Mouse (Mus musculus) erythroblast, embryonic 14.5 days (primary cell): ENCODE results near the gene Vegfd. TPM values are rescaled to one million over a fixed set of nuclear protein-coding genes. Genes with fewer than 3 reads are reported as not detected.

Experiments
- H3K27me3 ChIP-seq: 2 replicates; pipeline ENCODE4 v1.6.1; 2012; ENCODE audit warnings: inconsistent platforms; ENCODE audit not compliant: control insufficient read depth
- H3K36me3 ChIP-seq: 2 replicates; pipeline ENCODE4 v1.6.1; 2012; ENCODE audit warnings: mild to moderate bottlenecking, inconsistent platforms; ENCODE audit not compliant: control insufficient read depth
- H3K4me1 ChIP-seq: 2 replicates; pipeline ENCODE4 v1.6.1; 2012; ENCODE audit warnings: inconsistent platforms; ENCODE audit not compliant: control insufficient read depth
- H3K4me3 ChIP-seq: replicated peaks from 2 replicates; pipeline ENCODE3; 2012; ENCODE audit warnings: moderate library complexity, mild to moderate bottlenecking, inconsistent platforms
- H3K9me3 ChIP-seq: 2 replicates; pipeline ENCODE4 v1.6.1; 2012; ENCODE audit warnings: low read length, inconsistent platforms, mixed read lengths; ENCODE audit not compliant: control insufficient read depth
- GATA1 ChIP-seq: IDR thresholded peaks from 2 replicates; pipeline ENCODE4 v1.6.1; 2012; ENCODE audit warnings: low read length, inconsistent platforms, mixed read lengths
- TAL1 ChIP-seq: IDR thresholded peaks from 3 replicates; pipeline ENCODE4 v1.6.1; 2012; ENCODE audit warnings: low read length, inconsistent platforms, mixed read lengths
- polyA plus RNA-seq: library from polyadenylated mRNA; stranded (reverse); fragments of >175 nt; gene quantifications from 2 replicates; pipeline ENCODE4 v1.2.3, GENCODE M21; 2012

Vegfd gene
- polyA plus RNA-seq, 1 experiment: not detected

DNA sequence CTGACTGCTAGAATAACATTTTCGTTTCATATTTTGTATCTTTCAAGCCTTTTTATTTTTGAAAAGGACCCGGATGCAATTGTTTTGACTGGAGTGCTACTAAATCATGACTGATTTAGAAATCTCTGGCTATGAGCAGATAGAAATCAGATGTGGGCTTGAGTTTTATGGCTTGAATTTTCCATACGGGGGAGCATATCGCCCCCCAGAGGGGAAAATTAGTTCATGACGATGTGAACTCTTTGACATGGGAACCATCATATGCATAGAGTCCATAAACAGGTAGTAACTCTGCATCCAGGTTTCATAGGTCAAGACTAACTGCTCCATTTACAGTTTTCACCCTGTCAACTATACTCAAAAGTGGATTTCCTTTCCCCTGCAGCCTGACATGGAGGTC, 1.4 kb downstream of the Vegfd start:
- H3K27me3 ChIP-seq: no peaks in the 10 kb centered on the region
- H3K36me3 ChIP-seq: no peaks in the 10 kb centered on the region
- H3K4me3 ChIP-seq: no peak overlapping the region
- H3K4me1 ChIP-seq: no peaks in the 10 kb centered on the region
- TF ChIP-seq GATA1 (no peak), TAL1 (no peak)
- H3K9me3 ChIP-seq: no peaks in the 10 kb centered on the region

DNA sequence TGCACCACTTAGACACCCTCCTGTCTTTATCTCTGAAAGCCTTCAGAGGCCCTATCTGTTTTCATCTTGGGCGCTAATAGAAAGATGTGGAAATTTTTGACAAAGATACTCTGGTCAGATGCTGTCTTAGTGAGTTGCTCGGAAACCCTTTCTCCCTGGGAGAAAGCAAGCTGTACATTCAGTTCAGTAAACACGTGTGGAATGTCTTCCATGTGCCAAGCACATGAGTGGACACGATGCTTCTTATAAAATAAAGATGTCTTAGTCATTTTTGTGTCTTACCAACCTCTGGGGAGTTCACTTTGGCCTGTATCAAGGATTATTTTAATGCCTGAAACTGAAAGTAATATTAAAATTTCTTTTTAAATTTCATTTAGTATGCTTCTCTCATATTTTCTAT, 6.5 kb downstream of the Vegfd start:
- Histone ChIP-seq H3K27me3 (peaks cover 4% of the 10 kb centered on the region; the same call in 1 of the 2 replicates), H3K4me3 (no peak overlapping the region), H3K36me3 (no peaks in the 10 kb centered on the region), H3K4me1 (peaks cover 8% of the 10 kb centered on the region), H3K9me3 (no peaks in the 10 kb centered on the region; the same call in 1 of the 2 replicates)
- no peak for TF ChIP-seq TAL1
- no peak for TF ChIP-seq GATA1

DNA sequence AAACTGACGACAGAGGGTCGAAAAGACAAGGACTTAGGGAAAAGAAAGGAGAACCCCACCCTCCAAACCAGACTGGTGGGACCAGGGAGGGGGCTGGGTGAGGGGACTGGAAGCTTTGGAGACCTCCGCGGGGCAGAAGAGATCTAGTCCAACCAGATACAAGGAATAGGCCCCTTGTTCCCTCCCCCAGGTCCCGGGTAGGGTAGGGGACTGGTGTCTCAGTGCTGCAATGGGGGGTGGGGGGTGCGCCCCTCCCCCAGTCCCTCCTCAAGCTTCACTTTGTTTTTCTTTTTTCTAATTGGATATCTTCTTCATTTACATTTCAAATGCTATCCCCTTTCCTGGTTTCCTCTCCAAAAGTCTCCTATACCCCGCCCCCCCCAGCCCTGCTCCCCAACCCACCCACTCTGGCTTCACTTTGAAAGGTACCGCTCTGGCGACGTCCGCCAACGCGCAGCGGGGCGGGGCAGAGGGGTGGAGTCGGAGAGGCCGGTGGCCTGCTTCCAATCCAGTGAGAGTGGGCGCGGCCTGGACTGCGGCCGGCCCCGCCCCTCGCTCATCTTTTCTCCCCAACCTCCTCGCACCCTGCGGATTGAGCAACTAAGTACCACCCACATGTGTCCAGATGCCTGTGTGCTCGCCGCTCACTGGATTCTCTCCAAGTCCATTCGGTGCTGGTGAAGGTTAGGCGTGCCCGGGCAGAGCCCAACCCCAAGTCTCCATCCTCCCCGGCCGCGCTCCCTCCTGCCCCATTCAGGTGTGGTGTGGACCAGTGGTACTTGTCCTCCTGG, 8.6 kb downstream of the Vegfd start:
- Histone ChIP-seq H3K27me3 (peaks cover 4% of the 10 kb centered on the region; the same call in 1 of the 2 replicates), H3K9me3 (no peaks in the 10 kb centered on the region; the same call in 1 of the 2 replicates), H3K36me3 (no peaks in the 10 kb centered on the region), H3K4me3 (peak overlapping the region; percentile 31), H3K4me1 (peaks cover 8% of the 10 kb centered on the region)
- TF ChIP-seq GATA1 (no peak), TAL1 (no peak)

DNA sequence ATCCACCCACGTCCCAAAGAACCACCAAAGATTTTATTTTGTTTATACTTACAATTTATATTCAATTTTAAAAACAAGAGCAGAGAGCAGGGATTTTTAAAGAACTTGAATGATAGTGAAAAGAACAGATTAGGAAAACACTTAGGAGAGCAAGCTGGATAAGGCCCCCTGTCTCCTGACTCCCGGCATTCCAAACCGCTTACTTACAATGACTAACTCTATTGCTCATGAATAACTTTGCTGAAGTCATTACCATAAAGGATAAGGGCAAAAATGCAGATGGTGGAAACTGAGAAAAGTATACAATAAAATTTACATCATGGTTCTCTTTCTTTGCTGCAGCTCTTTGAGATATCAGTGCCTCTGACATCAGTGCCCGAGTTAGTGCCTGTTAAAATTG, 20.9 kb downstream of the Vegfd start:
- no peak overlapping the region for H3K4me3 ChIP-seq
- H3K27me3 ChIP-seq: no peaks in the 10 kb centered on the region
- no peaks in the 10 kb centered on the region for H3K4me1 ChIP-seq
- TF ChIP-seq TAL1: no peak
- no peak for TF ChIP-seq GATA1
- no peaks in the 10 kb centered on the region for H3K36me3 ChIP-seq
- H3K9me3 ChIP-seq: no peaks in the 10 kb centered on the region

DNA sequence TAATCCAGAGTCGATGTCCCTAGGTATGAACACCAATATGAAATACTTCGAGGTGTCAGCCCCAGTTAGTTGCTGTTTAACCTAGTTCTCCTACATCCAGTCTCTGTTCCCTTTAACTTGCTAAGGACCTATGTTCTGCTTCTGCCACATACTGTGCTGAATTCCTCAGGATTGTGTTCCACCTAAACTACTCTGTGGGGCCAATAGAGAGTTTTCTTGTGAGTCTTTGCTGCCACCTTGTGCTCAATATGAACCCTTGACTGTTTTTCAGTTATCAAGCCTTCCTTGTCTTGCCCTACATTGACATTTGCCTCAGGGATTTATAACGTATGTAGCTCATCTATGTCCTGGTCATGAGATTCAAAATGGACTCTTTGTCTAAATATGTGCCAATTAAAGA, 25.3 kb downstream of the Vegfd start:
- H3K4me1 ChIP-seq: no peaks in the 10 kb centered on the region
- no peaks in the 10 kb centered on the region for H3K9me3 ChIP-seq
- no peak overlapping the region for H3K4me3 ChIP-seq
- no peak for TF ChIP-seq TAL1
- TF ChIP-seq GATA1: no peak
- H3K27me3 ChIP-seq: no peaks in the 10 kb centered on the region
- H3K36me3 ChIP-seq: no peaks in the 10 kb centered on the region

DNA sequence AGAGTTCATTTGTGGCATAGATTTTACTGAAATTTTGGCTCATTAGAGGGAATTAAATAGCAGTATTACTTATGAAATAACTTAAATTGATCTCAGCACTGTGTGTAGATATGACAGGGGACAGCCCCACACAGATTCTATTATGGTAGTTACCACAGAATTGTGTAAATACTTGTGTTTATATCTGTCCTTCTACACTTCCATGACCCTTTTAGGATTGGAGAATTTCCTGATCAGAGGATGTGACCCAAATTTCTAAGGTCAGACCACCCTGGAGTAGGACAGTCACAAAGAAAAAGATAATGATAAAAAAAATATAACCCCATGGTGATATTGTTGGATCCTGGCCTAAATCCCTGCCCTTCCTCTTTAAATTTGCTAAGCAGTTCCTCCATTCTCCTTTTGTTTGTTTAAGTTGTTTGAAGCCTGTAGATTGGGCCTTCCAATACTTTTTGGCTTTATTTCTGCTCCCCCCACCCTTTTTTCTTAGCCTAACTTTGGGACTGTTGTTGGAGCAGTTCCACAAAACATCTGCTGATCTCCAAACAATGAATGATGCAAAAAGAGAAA, 32.0 kb downstream of the Vegfd start:
- Histone ChIP-seq H3K9me3 (no peaks in the 10 kb centered on the region), H3K4me3 (no peak overlapping the region), H3K36me3 (no peaks in the 10 kb centered on the region), H3K4me1 (no peaks in the 10 kb centered on the region), H3K27me3 (no peaks in the 10 kb centered on the region; the same call in 1 of the 2 replicates)
- TF ChIP-seq TAL1 (no peak), GATA1 (no peak)

DNA sequence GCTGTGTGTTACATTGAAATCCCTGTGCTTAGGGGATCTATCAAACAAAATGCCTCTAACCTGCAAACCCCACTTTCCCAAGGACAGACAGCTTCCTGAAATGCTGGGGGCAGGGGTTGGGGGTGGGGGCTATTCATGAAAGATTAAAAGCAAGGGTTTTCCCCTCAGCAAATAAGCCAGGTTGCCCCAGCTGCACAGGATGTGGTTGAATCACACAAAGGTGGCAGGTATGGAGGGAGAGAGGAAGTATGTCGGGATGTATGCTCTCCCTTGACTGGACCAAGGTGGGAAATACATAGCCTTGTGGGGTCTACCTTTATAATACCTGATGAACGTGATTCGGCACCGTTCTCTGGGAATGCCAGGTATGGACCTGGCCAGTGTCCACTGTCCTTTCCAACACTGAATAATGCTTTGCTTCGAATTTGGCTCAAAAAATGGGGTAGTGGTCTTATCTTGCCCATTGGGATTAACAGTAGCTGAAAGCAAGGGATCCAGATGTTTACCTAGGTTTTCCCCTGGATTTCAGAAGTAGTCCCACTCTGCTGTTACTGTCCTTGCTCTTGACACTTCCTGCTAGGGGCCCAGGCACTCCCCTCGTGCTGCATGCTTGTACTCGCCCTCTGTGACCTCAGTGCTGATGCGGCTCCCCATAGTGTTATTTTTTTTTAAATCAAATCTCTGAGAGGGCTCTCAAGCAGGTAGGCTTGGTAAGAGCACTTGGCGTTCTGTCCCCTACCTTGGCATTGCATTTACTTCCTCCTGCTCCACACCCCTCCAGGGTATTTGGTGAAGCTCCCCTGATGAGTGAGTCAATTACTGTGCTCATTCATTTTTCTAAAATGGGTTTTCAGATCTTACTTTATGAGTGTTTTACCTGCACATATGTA, 33.2 kb downstream of the Vegfd start:
- H3K27me3 ChIP-seq: no peaks in the 10 kb centered on the region; the same call in 1 of the 2 replicates
- no peaks in the 10 kb centered on the region for H3K9me3 ChIP-seq
- no peaks in the 10 kb centered on the region for H3K36me3 ChIP-seq
- no peak overlapping the region for H3K4me3 ChIP-seq
- H3K4me1 ChIP-seq: no peaks in the 10 kb centered on the region
- no peak for TF ChIP-seq GATA1
- no peak for TF ChIP-seq TAL1

DNA sequence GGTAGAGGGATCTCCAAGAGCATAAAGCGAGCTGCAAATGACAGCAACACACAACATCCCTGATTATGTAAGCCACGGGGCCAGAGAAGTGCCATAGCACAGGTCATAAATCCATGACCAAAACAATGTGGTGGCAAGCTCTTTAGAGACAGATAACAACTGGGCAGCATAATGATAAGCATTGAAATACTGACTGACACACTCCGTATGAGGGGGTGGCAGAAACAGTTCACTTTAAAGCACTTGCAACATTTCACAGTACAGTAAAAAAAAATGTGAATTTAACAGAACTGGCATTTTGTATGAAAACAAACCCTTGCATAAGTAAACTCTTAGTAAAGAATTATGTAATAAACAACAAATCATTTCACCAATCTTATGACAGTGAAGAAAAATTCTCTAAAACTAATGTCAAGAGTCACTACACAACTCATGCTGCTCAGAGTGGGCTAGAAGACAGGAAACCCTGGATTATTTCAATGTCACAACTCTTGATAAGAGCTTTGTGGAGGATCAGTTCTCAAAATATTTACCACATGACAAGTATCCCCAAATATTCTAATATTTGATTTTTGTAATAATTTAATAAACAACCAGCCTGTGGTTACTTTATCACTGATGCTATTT, 35.2 kb downstream of the Vegfd start:
- Histone ChIP-seq H3K36me3 (no peaks in the 10 kb centered on the region), H3K27me3 (no peaks in the 10 kb centered on the region; the same call in 1 of the 2 replicates), H3K4me3 (no peak overlapping the region), H3K4me1 (no peaks in the 10 kb centered on the region), H3K9me3 (no peaks in the 10 kb centered on the region)
- no peak for TF ChIP-seq GATA1
- TF ChIP-seq TAL1: no peak
